Mouse (Mus musculus) urinary bladder, adult 18-20 months (tissue): Measurements from ENCODE around the gene Krtap4-1.
"Not testable (repeated sequence)": the region's sequence is repeated elsewhere in the genome, so short reads cannot be mapped to it uniquely, and the experiment has no call there.

Experiments
- DNase-seq, 2 experiments: peaks; one replicate each; pipeline ENCODE4 v3.0.0; 2022; ENCODE audit warnings: low spot score in 2 of 2, mixed read lengths in 2 of 2

Krtap4-1 gene

DNA sequence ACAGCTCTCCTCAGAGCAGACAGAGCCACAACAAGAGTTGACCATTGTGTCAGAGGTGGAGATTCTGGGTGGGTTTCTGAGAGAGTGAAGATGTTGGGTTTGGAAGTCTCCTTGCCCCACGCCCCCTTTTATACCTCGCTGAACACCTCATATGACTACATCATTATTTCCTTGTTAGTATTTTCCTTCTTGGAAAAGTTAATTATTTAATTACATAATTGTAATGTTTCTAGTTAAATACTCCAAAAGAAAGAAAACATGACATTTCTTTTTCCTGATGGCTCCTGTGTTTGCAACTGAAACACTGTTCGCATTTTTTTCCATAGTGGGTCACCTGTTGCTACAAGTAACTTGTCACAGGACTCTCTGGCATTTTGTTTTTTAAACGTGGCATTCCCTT lies at the start of gene Krtap4-1:
Gene Krtap4-1 (minus strand): TSS at position 101 of the 400 bp plus-strand sequence.
- no peak for DNase-seq

DNA sequence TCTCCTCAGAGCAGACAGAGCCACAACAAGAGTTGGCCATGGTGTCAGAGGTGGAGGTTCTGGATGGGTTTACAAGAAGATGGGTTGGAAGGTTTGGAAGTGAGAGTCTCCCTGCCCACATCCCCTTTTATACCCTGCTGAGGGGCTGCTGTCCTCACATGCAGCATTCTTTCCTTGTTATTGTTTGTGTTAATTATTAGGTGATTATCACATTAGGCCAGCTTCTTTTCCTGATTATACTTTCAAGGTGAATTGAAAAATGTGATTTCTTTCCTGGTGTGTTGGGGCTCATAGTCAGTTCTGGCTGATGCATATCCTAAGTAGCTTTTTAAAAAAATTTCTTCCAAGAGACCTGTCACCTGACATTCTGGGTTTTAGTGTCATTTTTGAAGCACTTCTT lies 37.8 kb upstream of the Krtap4-1 start, which contains the start of gene Krtap4-6:
Gene Krtap4-6 (minus strand): TSS at position 101 of the 400 bp plus-strand sequence.
- DNase-seq: no peak

DNA sequence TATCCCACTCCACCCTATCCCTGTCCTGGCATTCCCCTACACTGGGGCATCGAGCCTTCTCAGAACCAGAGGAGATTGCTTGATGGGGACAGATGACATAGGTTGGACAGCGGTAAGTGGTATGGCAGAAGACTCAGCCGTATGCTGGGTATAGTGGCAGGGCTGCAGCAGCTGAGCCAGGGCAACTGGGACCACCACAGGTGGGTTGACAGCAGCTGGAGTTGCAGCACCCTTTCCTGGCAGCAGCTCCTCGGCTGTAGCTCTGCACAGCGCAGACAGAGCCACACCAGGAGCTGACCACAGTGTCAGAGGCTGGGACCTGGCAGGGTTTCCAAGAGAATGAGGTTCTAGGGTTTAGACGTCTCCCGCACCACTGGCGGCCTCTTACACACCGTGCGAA lies 34.8 kb upstream of the Krtap4-1 start:
- DNase-seq: no peak

DNA sequence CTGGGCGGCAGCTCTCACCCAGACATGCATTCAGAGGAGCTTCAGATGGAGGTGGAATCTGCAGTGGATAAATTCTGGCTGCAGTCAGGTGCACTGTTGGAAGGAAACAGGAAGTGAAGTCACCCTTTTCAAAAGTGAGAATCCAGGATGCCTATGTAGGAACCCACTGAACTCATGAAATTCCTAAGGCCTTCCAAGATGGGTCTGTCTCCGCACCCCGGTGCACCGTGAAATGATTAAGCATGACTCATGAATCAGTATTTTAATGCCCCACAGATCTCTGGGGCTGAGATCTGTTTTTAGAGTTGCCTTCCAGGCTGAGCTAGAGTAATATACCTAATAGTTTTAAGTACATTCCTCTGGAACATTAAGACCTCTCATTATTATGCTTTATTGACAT lies 31.2 kb upstream of the Krtap4-1 start:
- DNase-seq: no peak

DNA sequence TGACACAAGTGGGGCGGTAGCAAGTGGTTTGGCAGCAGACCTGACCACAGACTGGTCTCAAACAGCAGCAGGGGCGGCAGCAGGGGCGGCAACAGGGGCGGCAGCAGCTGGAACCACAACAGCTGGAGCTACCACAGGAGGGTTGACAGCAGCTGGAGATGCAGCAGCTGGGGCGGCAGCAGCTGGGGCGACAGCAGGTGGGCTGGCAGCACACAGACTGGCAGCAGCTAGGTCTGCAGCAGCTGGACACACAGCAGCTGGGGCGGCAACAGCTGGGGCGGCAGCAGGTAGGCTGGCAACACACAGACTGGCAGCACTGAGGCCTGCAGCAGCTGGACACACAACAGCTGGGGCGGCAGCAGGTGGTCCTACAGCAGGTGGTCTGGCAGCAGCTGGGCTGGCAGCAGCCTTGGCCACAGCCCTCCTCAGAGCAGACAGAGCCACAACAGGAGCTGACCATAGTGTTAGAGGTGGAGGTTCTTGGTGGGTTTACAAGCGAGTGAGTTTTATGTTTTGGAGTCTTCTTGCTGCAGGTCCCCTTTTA lies 30.5 kb upstream of the Krtap4-1 start, which contains the start of gene Gm11563:
Gene Gm11563 (minus strand): TSS at position 494 of the 544 bp plus-strand sequence.
- not testable (repeated sequence) for DNase-seq

DNA sequence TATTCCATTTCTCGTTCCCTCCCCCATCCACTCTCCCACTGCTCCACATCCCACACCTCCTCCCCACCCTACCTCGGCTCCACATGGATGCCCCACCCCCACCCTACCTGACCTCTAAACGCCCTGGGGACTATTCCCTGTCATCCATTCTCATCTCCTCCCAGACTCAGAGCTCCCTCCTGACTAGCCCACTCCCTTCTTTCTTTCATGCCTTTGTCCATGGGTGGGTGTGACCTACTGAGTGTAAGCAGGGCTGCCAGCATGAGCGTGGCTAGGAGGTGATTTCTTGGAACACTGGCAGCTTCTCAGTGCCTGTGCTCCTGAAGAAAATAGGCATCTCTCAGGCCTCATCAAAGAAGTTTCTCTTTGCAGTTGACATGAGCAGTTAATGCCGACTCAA lies 29.0 kb upstream of the Krtap4-1 start:
- DNase-seq: no peak

DNA sequence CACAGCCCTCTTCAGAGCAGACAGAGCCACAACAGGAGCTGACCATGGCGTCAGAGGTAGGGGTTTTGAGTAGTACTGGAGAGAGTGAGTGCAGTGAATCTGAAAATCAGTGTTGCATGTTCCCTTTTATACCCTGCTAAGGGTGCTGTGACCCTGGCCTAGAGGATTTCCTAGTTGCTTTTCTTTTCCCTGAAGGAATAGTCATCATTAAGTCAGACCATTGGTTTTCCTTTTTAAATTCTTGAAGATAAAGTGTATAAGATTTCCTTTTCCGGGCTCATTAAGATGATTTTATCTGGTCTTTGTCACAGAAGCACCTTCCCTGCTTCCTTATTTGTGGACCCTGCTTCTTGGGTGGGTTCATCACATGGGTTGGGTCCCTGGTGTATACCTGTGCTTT lies 22.1 kb upstream of the Krtap4-1 start, which contains the start of gene Gm11555:
Gene Gm11555 (minus strand): TSS at position 101 of the 400 bp plus-strand sequence.
- DNase-seq: no peak

DNA sequence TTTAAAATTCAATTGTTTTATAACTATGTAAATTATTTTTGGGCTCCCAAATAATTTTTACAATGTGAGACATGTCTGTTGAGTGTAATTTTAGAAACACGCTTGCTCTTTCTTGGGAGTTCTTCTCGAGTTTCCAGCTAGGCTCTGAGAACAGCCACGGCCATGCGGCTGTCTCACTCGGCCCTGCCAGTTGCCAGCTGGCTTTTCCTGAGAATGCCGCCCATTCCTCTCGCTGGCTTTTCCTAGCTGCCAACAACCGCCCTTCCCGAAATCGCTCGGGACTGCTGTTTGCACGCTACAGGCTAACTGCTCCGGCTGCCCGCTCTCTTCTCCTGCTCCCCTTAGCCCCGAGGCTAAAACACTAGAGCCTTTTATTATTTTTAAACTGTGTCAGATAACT lies 18.4 kb upstream of the Krtap4-1 start:
- DNase-seq: no peak

DNA sequence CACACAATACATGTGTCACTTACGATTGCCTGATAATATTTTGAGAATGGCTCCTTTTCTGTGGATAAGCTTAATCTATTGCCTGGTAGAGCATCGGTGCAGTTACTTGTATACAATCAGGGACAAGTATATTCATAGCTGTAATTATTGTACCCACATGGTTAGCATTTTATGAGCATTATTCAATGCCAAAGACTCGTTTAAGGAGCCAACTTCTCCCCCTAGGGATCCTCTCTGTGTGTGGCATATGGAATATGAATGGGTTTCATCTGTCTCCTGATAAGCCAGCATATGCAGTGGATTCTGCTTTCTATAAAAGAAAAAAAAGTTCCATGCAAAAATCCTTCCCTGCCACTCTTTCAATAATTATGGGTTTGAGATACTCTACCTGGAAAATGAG lies 16.3 kb upstream of the Krtap4-1 start:
- DNase-seq: no peak

DNA sequence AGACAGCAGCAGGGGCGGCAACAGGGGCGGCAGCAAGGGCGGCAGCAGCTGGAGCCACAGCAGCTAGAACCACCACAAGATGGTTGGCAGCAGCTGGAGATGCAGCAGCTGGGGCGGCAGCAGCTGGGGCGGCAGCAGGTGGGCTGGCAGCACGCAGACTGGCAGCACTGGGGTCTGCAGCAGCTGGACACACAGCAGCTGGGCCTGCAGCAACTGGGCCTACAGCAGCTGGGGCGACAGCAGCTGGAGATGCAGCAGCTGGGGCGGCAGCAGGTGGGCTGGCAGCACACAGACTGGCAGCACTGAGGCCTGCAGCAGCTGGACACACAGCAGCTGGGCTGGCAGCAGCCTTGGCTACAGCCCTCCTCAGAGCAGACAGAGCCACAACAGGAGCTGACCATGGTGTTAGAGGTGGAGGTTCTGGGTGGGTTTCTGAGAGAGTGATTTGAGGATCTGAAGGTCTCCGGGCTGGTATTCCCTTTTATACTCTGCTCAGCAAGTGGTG lies 15.6 kb upstream of the Krtap4-1 start, which contains the start of gene Krtap4-7:
Gene Krtap4-7 (minus strand): TSS at position 455 of the 505 bp plus-strand sequence.
- not testable (repeated sequence) for DNase-seq

DNA sequence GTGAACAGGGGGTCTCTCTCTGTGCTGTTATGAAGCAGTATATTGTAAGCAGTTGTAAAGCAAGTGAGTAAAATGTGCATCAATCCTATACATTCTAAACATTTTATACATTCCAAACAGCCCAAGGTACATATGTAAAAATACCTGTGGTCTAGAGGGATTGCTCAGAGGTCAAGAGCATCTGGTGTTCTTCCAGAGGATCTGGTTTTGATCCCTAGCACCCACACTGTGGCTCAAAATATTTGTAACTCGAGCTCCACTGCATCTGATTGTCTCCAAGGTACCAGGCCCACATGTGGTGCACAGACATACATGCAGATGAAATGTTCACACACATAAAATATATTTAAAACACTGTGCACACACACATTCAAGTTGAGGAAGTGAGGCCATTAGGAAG lies 12.9 kb upstream of the Krtap4-1 start:
- DNase-seq: no peak

DNA sequence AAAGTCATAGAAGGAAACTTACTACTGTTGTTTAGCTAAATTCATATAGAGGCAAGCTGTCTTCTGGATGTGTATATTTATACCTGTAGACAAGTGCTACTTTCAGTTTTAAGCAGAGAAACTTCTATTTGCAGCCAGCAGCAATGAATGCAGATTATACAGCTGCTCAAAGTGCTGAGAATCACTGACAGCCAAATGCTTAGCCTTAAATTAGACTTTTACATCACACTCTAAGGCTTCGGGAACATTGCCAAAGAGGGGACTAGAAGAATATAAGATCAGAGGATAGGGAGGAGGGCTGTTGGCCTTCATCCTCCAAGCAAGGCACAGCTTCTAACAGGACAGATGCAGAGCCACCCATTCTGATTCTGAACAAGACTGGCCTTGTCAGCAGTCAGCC lies 9.0 kb upstream of the Krtap4-1 start:
- DNase-seq: no peak

DNA sequence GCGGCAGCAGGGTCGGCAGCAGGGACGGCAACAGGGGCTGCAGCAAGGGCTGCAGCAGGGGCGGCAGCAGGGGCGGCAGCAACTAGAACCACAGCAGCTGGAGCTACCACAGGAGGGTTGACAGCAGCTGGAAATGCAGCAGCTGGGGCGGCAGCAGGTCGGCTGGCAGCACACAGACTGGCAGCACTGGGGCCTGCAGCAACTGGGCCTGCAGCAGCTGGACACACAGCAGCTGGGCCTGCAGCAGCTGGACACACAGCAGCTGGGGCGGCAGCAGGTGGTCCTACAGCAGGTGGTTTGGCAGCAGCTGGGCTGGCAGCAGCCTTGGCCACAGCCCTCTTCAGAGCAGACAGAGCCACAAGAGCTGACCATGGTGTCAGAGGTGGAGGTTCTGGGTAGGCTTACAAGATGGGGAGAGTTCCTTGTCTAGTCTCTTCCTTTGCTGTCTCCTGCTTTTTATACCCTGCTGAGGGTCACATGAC lies 6.7 kb upstream of the Krtap4-1 start, which contains the start of gene Krtap4-2:
Gene Krtap4-2 (minus strand): TSS at position 432 of the 482 bp plus-strand sequence.
- no peak for DNase-seq

DNA sequence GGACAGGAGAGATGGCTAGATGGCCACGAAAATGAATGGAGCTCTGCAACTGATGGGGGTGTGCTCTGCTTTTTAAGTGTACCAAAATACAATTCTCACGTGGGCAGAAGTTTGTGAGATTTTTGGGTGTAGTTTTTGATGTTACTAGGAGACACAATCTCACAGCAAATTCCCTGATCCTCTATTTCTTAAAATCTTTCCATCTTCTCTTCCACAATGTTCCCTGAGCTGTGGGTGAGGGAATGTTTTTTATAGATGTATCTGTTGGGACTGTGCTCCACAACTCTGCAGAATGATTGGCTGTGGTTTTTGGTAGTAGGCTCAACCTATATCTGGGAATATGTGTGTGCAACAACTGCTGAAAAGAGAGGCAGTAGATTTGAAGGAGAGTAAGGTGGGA lies 5.3 kb upstream of the Krtap4-1 start:
- no peak for DNase-seq

DNA sequence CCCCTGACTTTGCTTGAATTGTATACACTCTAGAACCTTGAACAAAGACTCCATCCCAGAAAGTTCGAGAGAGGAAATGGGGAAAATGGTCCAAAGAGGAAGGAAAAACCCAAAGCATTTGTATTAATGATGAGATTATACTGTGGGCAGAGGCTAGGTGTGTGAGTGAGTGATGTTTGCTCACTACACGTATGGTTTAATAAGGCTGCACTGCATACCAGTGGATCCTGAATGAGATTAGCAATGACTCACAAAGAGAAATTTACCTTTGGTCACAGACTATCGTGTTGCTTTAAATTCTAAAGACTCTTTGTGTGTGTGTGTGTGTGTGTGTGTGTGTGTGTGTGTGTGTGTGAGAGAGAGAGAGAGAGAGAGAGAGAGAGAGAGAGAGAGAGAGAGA lies 2.9 kb upstream of the Krtap4-1 start:
- no peak for DNase-seq

DNA sequence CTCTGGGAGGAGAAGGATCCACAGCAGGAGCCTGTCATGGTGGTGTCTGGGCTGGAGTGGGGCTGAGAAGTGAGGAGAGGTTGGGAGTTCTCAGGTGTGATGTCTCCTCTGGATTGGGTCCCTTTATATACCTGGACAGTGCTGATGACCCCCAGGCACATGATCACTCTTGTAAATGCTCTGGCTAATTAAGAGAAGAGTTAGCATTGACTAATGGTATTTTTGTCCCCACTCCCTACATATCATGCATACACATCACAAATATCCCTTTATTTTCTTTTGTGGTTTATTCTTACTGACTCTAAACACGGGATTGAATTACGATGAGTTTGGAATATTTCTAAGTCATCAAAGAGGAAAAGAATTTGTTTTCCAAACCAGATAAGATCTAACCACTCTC lies 7.7 kb downstream of the Krtap4-1 start, which contains the start of gene Gm11562:
Gene Gm11562 (minus strand): TSS at position 101 of the 400 bp plus-strand sequence.
- DNase-seq: no peak

DNA sequence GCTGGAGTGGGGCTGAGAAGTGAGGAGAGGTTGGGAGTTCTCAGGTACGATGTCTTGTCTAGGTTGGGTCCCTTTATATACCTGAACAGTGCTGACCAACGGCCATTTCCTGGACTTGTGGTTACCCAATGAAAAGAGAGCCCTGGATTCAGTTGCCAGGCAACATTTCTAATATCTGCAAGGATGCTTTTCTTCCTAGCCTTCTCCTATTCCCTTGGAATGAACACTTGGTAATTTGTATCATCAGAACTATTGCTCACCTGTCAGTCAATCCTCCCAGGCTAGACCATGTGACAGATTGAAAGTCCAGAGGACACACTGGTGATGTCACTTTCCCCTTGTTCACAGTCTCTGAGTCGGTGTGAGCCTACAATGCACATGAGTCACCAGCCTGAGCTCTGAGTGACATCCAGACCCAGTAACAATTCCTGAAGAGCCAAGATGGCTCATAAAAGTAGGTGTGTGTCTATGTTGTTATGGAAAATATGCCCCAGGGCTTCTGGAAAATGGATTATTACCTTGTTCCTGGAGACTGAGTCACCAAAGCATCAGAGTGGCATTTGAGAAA lies 13.2 kb downstream of the Krtap4-1 start, which contains the start of gene Krtap2-4:
Gene Krtap2-4 (minus strand): TSS at position 51 of the 568 bp plus-strand sequence.
- no peak for DNase-seq

DNA sequence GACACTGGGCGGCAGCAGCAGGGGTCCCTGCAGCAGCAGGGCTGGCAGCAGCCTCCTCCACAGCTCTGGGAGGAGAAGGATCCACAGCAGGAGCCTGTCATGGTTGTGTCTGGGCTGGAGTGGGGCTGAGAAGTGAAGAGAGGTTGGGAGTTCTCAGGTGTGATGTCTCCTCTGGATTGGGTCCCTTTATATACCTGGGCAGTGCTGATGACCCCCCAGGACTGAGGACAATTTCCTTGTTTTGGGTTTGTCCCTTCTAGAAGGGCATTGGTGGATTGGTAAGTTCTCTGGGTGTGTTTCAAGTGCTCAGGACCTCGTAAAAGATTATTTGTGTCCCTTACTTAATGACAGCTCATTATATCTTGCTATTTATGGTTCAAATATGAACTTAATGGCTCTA lies 17.9 kb downstream of the Krtap4-1 start, which contains the start of gene Gm11937:
Gene Gm11937 (minus strand): TSS at position 101 of the 400 bp plus-strand sequence.
- DNase-seq: not testable (repeated sequence)

DNA sequence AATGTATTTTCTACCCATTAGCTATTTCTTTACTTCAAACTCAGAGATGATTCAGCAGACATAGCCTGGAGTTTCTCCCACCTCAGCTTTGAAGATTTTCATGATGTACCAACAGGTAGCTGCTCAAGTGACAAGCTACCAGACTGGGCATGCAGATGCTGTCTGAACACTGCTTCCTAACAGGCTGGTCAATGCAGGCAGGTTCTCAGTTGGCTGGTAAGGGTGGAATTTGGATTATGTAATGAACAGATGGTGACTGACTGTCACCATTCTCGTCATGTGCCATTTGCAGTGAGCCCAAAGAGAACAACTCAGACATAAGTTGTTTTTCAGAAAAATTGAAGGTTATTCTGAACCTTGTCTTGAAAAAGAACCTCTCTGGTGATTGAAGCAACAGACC lies 18.9 kb downstream of the Krtap4-1 start:
- no peak for DNase-seq

DNA sequence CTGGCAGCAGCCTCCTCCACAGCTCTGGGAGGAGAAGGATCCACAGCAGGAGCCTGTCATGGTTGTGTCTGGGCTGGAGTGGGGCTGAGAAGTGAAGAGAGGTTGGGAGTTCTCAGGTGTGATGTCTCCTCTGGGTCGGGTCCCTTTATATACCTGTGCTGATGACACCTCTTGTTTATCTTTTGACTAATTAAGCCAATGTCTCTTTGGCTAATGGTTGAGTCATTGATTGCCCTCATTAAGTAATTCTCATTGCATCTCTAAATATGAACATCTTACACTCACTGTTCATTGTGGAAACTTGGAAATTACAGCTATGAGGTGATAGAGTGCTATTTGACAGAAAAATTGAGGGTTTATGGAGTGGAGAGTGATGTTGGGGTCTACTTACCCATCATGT lies 24.8 kb downstream of the Krtap4-1 start, which contains the start of gene Gm11938:
Gene Gm11938 (minus strand): TSS at position 101 of the 400 bp plus-strand sequence.
- not testable (repeated sequence) for DNase-seq

DNA sequence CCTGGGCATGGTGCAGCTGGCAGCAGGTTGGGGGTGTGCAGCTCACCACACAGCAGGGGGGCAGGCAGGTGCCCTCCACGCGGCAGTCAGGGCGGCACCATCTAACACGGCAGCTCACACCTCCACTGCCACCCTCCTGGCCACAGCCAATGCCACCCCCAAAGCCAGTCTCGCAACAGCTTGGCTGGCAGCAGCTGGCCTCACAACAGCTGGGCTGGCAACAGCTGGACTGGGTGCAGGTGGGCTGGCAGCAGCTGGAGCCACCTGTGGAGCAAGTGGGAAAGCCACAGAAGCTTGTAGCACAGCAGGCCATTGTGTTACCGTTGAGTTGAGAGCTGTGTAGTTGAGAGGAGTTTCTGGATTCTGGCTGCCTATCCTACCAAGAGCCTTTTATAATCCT lies 30.3 kb downstream of the Krtap4-1 start, which contains the start of gene Krtap9-3:
Gene Krtap9-3 (minus strand): TSS at position 364 of the 400 bp plus-strand sequence.
- not testable (repeated sequence) for DNase-seq

DNA sequence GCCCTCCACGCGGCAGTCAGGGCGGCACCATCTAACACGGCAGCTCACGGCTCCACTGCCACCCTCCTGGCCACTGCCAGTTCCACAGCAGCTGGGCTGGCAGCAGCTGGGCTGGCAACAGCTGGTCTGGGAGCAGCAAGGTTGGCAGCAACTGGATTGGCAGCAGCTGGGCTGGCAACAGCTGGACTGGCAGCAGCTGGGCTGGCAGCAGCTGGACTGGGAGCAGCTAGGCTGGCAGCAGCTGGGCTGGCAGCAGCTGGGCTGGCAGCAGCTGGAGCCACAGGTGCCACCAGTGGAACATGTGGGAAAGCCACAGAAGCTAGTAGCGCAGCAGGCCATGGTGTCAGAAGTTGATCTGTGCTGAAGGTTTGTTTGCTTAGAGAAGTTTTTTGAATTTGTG lies 37.1 kb downstream of the Krtap4-1 start, which contains the start of gene Krtap1-3:
Gene Krtap1-3 (minus strand): TSS at position 359 of the 400 bp plus-strand sequence.
- DNase-seq: no peak
